Mouse (Mus musculus) heart, postnatal 10 days (tissue): Measurements from ENCODE around the gene Cep70. TPM values are rescaled to one million over a fixed set of nuclear protein-coding genes. Genes with fewer than 3 reads are reported as not detected.

Experiments used
- DNase-seq, 2 experiments: peaks; one replicate each; pipeline ENCODE4 v3.0.0; 2021
- intact Hi-C: fragments of 180-260 bp; cut with DNase I; formaldehyde crosslinking; loops from one replicate; pipeline ENCODE4 v1.15.1; 2025
- total RNA-seq, 2 experiments: library from RNA; stranded (reverse); gene quantifications; 2 replicates each; pipeline ENCODE4 v1.2.3; 2021

Gene Cep70
- total RNA-seq, 2 experiments from 2014 or later = 7.1 to 8.5 TPM

GRCm38 (mm10) chr9:99306226-99306625 lies 63.1 kb downstream of the Cep70 start:
- intact Hi-C loops = no loop called here
- no peak for DNase-seq

GRCm38 (mm10) chr9:99319343-99319951 lies 76.3 kb downstream of the Cep70 start:
- DNase-seq = no peak
- intact Hi-C loops = no loop called here

GRCm38 (mm10) chr9:99320006-99320405 lies 76.8 kb downstream of the Cep70 start:
- intact Hi-C loops = no loop called here
- no peak for DNase-seq

GRCm38 (mm10) chr9:99325208-99325929 lies 82.2 kb downstream of the Cep70 start:
- no peak for DNase-seq
- intact Hi-C loops = no loop called here

- intact Hi-C loops = no loop called here
These were observed 82.8 kb downstream of the Cep70 start for GRCm38 (mm10) chr9:99325961-99326360.

GRCm38 (mm10) chr9:99326881-99327280 lies 83.7 kb downstream of the Cep70 start:
- intact Hi-C loops = no loop called here

More at GRCm38 (mm10) chr9:99325961-99326360, 82.8 kb downstream of the Cep70 start:
- no peak for DNase-seq

GRCm38 (mm10) chr9:99336538-99336937 lies 93.4 kb downstream of the Cep70 start:
- no peak for DNase-seq
- intact Hi-C loops = no loop called here

More at GRCm38 (mm10) chr9:99326881-99327280, 83.7 kb downstream of the Cep70 start:
- no peak for DNase-seq

- intact Hi-C loops = no loop called here
- DNase-seq = no peak
These were observed 95.1 kb downstream of the Cep70 start for GRCm38 (mm10) chr9:99338293-99338692.

GRCm38 (mm10) chr9:99339182-99339581 lies 96.0 kb downstream of the Cep70 start:
- intact Hi-C loops = no loop called here
- no peak for DNase-seq

GRCm38 (mm10) chr9:99340126-99340525 lies 97.0 kb downstream of the Cep70 start:
- peak; percentile 10 to 20 for DNase-seq
- intact Hi-C loops = no loop called here

- intact Hi-C loops = no loop called here
These were observed 98.4 kb downstream of the Cep70 start for GRCm38 (mm10) chr9:99341600-99341999.

GRCm38 (mm10) chr9:99345351-99345792 lies 102.2 kb downstream of the Cep70 start:
- no peak for DNase-seq
- intact Hi-C loops = no loop called here

More at GRCm38 (mm10) chr9:99341600-99341999, 98.4 kb downstream of the Cep70 start:
- no peak for DNase-seq

Other genes with a start within 250 kb of the Cep70 start
- not detected for gene Gm1123, start 207.7 kb upstream of the Cep70 start, total RNA-seq
- 10 to 100 TPM; 11.3 to 12.1 TPM for gene Pik3cb, start 102.7 kb upstream of the Cep70 start, total RNA-seq
- gene Faiml, start 6.1 kb upstream of the Cep70 start, total RNA-seq = not detected
- under 1 TPM; 0.31 to 0.79 TPM for gene Esyt3, start 115.2 kb downstream of the Cep70 start, total RNA-seq
- 10 to 100 TPM; 10.1 to 12.2 TPM for gene Mras, start 194.0 kb downstream of the Cep70 start, total RNA-seq
- not detected for gene Nme9, start 208.1 kb downstream of the Cep70 start, total RNA-seq